Mouse (Mus musculus) CH12.LX (cell line): ENCODE measurements around the gene Fbxw11.

Experiments used
- BHLHE40 ChIP-seq: IDR thresholded peaks from 2 replicates; pipeline ENCODE4 v1.6.1; 2011; ENCODE audit warnings: mild to moderate bottlenecking, low read depth, low read length, improper control_type of control experiment
- CTCF ChIP-seq, 2 experiments: IDR thresholded peaks in 1 of 2; conservative IDR thresholded peaks in 1 of 2; 2 replicates each; pipeline ENCODE4 v1.5.1; 2011 to 2012; ENCODE audit warnings: low read depth in 2 of 2, low read length in 2 of 2, improper control_type of control experiment in 1 of 2, inconsistent platforms in 1 of 2, mild to moderate bottlenecking in 1 of 2, moderate library complexity in 1 of 2
- MAX ChIP-seq: IDR thresholded peaks from 2 replicates; pipeline ENCODE4 v1.6.1; 2011; ENCODE audit warnings: low read length, improper control_type of control experiment
- ZMIZ1 ChIP-seq: IDR thresholded peaks from 2 replicates; pipeline ENCODE4 v1.6.1; 2012; ENCODE audit warnings: low read depth, mild to moderate bottlenecking, inconsistent platforms, low read length, improper control_type of control experiment

DNA sequence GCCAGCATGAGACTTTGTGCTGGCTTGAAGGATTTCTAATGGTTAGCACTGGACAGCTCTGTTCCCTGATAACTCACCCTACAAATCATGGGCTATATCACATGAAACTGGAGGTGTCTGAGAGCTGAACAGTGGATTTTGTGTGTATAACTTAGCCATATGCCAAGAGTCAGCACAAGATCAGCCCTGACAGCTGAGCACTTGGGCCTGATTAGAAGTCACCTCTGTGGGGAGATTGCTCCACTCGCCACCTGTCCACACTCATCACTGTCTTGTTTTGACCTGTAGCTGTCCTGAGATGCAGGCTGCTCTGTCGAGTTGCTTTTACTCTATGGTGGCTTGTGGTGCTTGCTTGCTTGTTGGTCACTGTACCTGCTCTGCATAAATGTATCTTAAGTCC is 93.8 kb downstream of the Fbxw11 start:
- no peak for TF ChIP-seq CTCF (conservative IDR thresholded peaks at IDR 0.05 in 1 of 2, IDR thresholded peaks at IDR 0.05 in 1 of 2; ENCODE audit: low read depth in 2 of 2, low read length in 2 of 2)
- TF ChIP-seq BHLHE40 = no peak
- TF ChIP-seq ZMIZ1 = no peak
- no peak for TF ChIP-seq MAX
